Mouse (Mus musculus) C2C12 (cell line): Measurements from ENCODE around the gene Hnrnpl. TPM values are rescaled to one million over a fixed set of nuclear protein-coding genes. Genes with fewer than 3 reads are reported as not detected.

Source experiments
- H3K27me3 ChIP-seq: one replicate; pipeline ENCODE4 v1.6.1; 2011; ENCODE audit not compliant: control insufficient read depth, insufficient read depth, insufficient read length
- H3K36me3 ChIP-seq: one replicate; pipeline ENCODE4 v1.6.1; 2011; ENCODE audit not compliant: control insufficient read depth, insufficient read depth
- H3K4me3 ChIP-seq: one replicate; pipeline ENCODE4 v1.5.1; 2011; ENCODE audit warnings: mild to moderate bottlenecking, control low read depth; ENCODE audit not compliant: poor library complexity, insufficient read depth, severe bottlenecking
- H3K79me2 ChIP-seq: one replicate; pipeline ENCODE4 v1.6.1; 2011; ENCODE audit not compliant: control insufficient read depth, insufficient read depth
- H3K79me3 ChIP-seq: one replicate; pipeline ENCODE4 v1.6.1; 2011; ENCODE audit warnings: low read depth, control low read depth
- H3ac ChIP-seq: one replicate; pipeline ENCODE3; 2011; ENCODE audit warnings: low read depth; ENCODE audit not compliant: control insufficient read depth, insufficient read length
- CEBPB ChIP-seq: IDR thresholded peaks from one replicate; pipeline ENCODE4 v1.6.1; 2011; ENCODE audit warnings: low read depth, mild to moderate bottlenecking, control low read depth, moderate library complexity
- CTCF ChIP-seq: IDR thresholded peaks from one replicate; pipeline ENCODE4 v1.5.1; 2011; ENCODE audit not compliant: control insufficient read depth, insufficient read depth, insufficient read length
- FOSL1 ChIP-seq: IDR thresholded peaks from one replicate; pipeline ENCODE4 v1.8.0; 2011; ENCODE audit warnings: mild to moderate bottlenecking, low read length; ENCODE audit not compliant: poor library complexity, insufficient read depth, severe bottlenecking
- MAX ChIP-seq: IDR thresholded peaks from one replicate; pipeline ENCODE4 v1.6.1; 2011; ENCODE audit warnings: mild to moderate bottlenecking, control low read depth
- MYOD1 ChIP-seq: IDR thresholded peaks from one replicate; pipeline ENCODE4 v1.6.1; 2011; ENCODE audit warnings: low read depth; ENCODE audit not compliant: control insufficient read depth, insufficient read length
- MYOG ChIP-seq: IDR thresholded peaks from one replicate; pipeline ENCODE4 v1.6.1; 2011; ENCODE audit not compliant: control insufficient read depth, insufficient read length; ENCODE audit errors: extremely low read depth
- USF1 ChIP-seq: IDR thresholded peaks from one replicate; pipeline ENCODE4 v1.6.1; 2011; ENCODE audit warnings: low read depth, mild to moderate bottlenecking, control low read depth, moderate library complexity
- polyA plus RNA-seq: library from polyadenylated mRNA; unstranded; fragments of >200 nt; fragmentation: generic; extraction: Trizol; gene quantifications from one replicate; pipeline ENCODE4 v1.2.1, GENCODE M21; 2012; ENCODE audit warnings: missing spikeins

The Hnrnpl gene
- polyA plus RNA-seq, 1 experiment = 303 TPM

DNA sequence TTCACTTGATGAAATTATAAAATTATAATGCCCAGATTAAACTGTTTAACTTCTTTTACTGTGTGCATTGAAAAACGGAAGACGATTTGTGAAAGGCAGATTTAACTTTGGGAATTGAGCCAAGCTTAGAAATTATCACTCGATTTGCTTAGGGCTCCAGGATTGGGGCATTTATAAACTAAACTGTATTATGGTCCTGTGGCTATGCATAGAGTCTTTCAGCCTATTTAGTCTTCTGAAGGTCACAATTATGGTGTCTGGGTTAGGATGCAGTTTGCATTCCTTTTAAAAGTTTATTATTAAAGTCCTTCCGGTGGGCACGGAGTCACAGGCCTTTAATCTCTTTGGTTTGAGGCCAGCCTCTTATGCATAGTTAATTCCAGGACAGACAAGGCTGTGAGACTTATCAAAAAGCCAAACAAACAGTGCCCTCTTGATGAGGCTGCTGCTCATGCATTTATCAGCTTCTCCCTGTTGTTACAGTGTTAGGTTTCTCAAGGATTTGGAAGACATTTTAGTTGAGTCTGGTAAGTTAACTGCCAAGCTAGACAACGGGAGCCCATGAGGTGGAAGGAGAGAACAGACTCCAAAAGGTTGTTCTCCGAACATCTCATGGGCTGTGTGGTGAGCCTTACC lies 3.4 kb downstream of the Hnrnpl start:
- Histone ChIP-seq H3K4me3 (peak overlapping the region; percentile 59), H3K36me3 (peaks cover 53% of the 10 kb centered on the region), H3K79me2 (peaks cover 55% of the 10 kb centered on the region), H3K27me3 (no peaks in the 10 kb centered on the region), H3K79me3 (peaks cover 52% of the 10 kb centered on the region), H3ac (peak overlapping the region; percentile 65)
- TF ChIP-seq FOSL1 (no peak), MYOG (no peak)

DNA sequence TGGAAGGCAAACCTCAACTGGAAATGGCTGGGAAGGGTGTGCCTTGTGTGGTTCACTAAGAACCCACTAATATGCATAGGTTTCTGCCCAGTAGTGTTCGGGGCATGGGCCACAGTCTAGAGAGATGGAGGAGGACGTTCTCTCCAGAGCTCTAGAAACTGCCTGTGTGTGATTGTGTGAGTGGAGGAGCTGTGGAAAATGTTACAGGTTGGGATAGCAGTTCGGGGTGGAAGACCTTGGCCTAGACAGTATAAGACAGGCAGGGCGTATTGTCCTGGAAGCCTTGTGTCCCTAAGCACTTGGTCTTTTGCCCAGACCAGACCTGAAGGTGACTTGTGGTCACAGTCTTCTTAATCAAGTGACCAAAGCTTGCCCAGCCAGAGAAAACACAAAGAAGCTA lies 4.1 kb downstream of the Hnrnpl start:
- H3K79me3 ChIP-seq = peaks cover 59% of the 10 kb centered on the region
- peaks cover 60% of the 10 kb centered on the region for H3K36me3 ChIP-seq
- H3K79me2 ChIP-seq = peaks cover 62% of the 10 kb centered on the region
- H3ac ChIP-seq = peak overlapping the region; percentile 58
- TF ChIP-seq FOSL1 = no peak
- TF ChIP-seq CTCF = no peak
- no peak for TF ChIP-seq USF1
- TF ChIP-seq MYOD1 = no peak
- no peak for TF ChIP-seq CEBPB
- no peak for TF ChIP-seq MYOG
- TF ChIP-seq MAX = no peak
- H3K4me3 ChIP-seq = peak overlapping the region; percentile 59
- H3K27me3 ChIP-seq = no peaks in the 10 kb centered on the region

DNA sequence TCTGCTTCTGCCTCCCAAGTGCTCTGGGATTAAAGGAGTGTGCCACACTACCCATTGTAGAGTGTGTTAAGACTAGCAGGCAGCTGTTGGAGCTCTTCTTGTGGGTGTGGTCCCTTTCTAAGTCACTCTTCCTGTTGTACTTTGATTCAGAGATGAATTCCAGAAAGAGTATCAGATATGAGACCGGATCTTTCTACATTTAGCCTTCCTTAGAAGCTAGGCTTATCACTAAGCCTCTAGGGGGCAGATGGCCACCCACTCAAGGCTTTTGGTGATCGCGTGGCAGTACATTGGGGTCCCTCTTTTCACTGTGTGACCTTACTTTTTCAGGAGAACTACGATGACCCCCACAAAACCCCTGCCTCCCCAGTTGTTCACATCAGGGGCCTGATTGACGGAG lies 4.6 kb downstream of the Hnrnpl start:
- H3K79me2 ChIP-seq = peaks cover 67% of the 10 kb centered on the region
- TF ChIP-seq MYOD1 (no peak), USF1 (no peak), FOSL1 (no peak), MAX (no peak), CEBPB (no peak), CTCF (no peak), MYOG (no peak)
- H3K4me3 ChIP-seq = no peak overlapping the region
- H3K27me3 ChIP-seq = no peaks in the 10 kb centered on the region
- peaks cover 64% of the 10 kb centered on the region for H3K79me3 ChIP-seq
- peaks cover 65% of the 10 kb centered on the region for H3K36me3 ChIP-seq
- no peak overlapping the region for H3ac ChIP-seq

DNA sequence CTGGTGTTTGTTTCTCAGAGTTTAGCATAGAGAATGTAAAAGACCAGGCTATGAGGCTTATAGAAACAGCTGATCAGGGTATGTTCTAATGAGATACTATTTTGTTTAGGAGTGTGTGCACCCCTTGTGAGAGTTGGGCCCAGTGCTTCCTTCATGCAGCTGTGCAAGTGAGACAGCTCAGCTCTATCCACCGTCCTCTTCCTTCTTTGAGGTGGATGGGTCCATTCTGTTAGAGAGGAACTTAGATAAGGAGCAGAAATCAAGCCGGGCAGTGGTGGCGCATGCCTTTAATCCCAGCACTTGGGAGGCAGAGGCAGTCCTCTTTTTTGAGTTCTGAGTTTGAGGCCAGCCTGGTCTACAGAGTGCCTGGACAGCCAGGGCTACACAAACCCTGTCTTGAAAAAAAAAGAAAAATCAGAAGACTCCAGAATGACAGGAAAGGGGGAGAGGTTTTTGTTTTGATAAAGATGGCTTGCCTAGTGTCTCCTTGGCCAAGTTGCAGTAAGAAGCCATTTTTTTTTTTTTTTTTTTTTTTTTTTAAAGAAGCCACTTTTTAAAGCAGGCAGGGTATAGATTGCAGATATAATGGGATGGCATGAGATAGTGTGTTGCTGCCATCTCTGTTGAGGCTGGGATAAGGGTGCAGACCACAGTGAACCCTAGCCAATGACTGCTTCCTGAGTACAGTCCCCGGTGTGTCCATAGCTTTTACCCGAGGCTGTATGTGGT lies 6.1 kb downstream of the Hnrnpl start:
- no peak overlapping the region for H3ac ChIP-seq
- H3K4me3 ChIP-seq = no peak overlapping the region
- peaks cover 79% of the 10 kb centered on the region for H3K79me2 ChIP-seq
- TF ChIP-seq MYOD1 = no peak
- TF ChIP-seq FOSL1 = no peak
- TF ChIP-seq CEBPB = no peak
- no peak for TF ChIP-seq CTCF
- TF ChIP-seq USF1 = no peak
- H3K36me3 ChIP-seq = peaks cover 78% of the 10 kb centered on the region
- H3K27me3 ChIP-seq = no peaks in the 10 kb centered on the region
- H3K79me3 ChIP-seq = peaks cover 74% of the 10 kb centered on the region

DNA sequence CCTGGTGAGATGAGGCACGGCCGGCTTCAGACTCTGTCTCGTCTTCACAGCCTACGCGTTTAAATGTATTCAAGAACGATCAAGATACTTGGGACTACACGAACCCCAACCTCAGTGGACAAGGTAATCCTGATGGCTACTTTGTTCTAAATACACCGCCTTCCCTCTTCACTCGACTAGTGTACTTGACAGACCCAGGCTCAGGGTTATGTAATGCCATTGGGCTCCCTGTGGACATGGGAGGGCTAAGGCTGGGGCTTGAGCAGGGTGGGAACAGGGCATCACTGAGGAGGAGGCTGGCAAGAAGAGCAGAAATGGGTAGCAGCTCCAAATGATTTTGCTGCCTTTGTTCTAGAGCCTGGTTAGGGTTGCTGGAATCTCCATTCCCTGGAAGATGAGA lies 6.9 kb downstream of the Hnrnpl start:
- H3ac ChIP-seq = no peak overlapping the region
- TF ChIP-seq MYOD1 (no peak), CTCF (no peak), MAX (no peak), USF1 (no peak), FOSL1 (no peak), MYOG (no peak), CEBPB (no peak)
- H3K79me2 ChIP-seq = peaks cover 79% of the 10 kb centered on the region

More for the DNA sequence above, 6.9 kb downstream of the Hnrnpl start:
- Histone ChIP-seq H3K27me3 (no peaks in the 10 kb centered on the region), H3K36me3 (peaks cover 86% of the 10 kb centered on the region), H3K79me3 (peaks cover 75% of the 10 kb centered on the region), H3K4me3 (no peak overlapping the region)
